Mouse (Mus musculus) heart, embryonic 12.5 days (tissue): ENCODE measurements around the gene Atp5mpl. TPM values are rescaled to one million over a fixed set of nuclear protein-coding genes. Genes with fewer than 3 reads are reported as not detected.

ENCODE experiments used
- ATAC-seq: fragments of 200-750 bp; cut with Nextera tagmentation; 2 replicates; pipeline ENCODE4 v1.8.0; 2017; ENCODE audit warnings: moderate TSS enrichment, moderate library complexity; ENCODE audit not compliant: insufficient number of reproducible peaks, low FRiP score
- H3K27ac ChIP-seq: fragments of 300-500 bp; sonication (generic); 2 replicates; pipeline ENCODE4 v1.5.1; 2016; ENCODE audit warnings: mild to moderate bottlenecking, moderate library complexity; ENCODE audit not compliant: poor library complexity, severe bottlenecking
- H3K27me3 ChIP-seq: fragments of 300-500 bp; sonication (generic); replicated peaks from 2 replicates; pipeline ENCODE4 v1.6.1; 2016; ENCODE audit warnings: mild to moderate bottlenecking, moderate library complexity
- H3K36me3 ChIP-seq: fragments of 300-500 bp; sonication (generic); 2 replicates; pipeline ENCODE4 v1.6.1; 2016; ENCODE audit warnings: mild to moderate bottlenecking, moderate library complexity
- H3K4me1 ChIP-seq: fragments of 300-500 bp; sonication (generic); replicated peaks from 2 replicates; pipeline ENCODE4 v1.6.1; 2016; ENCODE audit warnings: mild to moderate bottlenecking
- H3K4me2 ChIP-seq: fragments of 300-500 bp; sonication (generic); 2 replicates; pipeline ENCODE4 v1.6.1; 2016; ENCODE audit warnings: mild to moderate bottlenecking, moderate library complexity
- H3K4me3 ChIP-seq: fragments of 300-500 bp; sonication (generic); 2 replicates; pipeline ENCODE4 v1.5.1; 2016; ENCODE audit warnings: mild to moderate bottlenecking
- H3K9ac ChIP-seq: fragments of 300-500 bp; sonication (generic); 2 replicates; pipeline ENCODE4 v1.6.1; 2016; ENCODE audit warnings: mild to moderate bottlenecking, moderate library complexity
- H3K9me3 ChIP-seq: fragments of 300-500 bp; sonication (generic); replicated peaks from 2 replicates; pipeline ENCODE4 v1.6.1; 2016; ENCODE audit warnings: mild to moderate bottlenecking, moderate library complexity
- WGBS: fragments of 180-500 bp; shearing (Covaris S2); methylation state at CpG from one replicate; pipeline ENCODE4 v1.1.7; 2016; 5-methylcytosine and 5-hydroxymethylcytosine counted together
- polyA plus RNA-seq: library from polyadenylated mRNA; unstranded; fragments of >200 nt; fragmentation: Nextera tagmentation; extraction: Ambion mirVana; gene quantifications from 2 replicates; pipeline ENCODE4 v1.2.1, GENCODE M21; 2016

The Atp5mpl gene
- polyA plus RNA-seq, 1 experiment from 2014 or later, result 1,427 TPM

DNA sequence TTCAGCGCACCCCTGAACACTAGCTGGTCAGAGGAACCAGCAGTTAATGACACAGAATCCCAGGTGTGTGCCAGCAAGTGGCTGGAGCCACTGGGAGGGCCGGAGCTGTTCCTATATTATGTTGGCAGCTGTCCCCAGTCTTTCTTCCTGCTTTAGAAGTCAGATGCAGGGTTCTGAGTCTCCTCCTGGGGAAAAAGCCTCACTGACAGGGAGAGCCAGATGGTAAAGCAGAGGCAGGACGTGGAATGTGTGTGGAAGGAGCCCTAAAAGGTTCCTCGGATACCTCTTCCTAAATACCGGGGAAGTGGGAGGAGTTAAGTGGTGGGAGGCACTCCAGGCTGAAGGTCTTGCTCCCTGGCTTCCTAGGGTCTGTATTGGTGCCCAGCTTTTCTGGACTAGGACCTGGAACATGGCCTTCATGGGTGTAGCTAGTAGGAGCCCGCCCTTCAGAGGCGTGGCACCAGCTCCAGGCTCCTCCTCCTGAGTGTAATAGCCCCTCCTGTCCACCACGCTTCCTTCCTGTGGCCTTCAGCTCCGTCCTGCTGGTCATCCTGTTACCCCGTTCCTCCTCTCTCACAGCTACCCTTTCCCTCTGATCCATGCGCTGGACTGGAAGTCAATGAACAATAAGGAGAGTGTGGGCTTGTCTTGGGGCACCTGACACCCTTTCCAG lies 33.6 kb downstream of the Atp5mpl start:
- H3K4me1 ChIP-seq, result peaks cover 59% of the 10 kb centered on the region
- H3K4me3 ChIP-seq, result no peak overlapping the region
- no peaks in the 10 kb centered on the region for H3K36me3 ChIP-seq
- no peaks in the 10 kb centered on the region for H3K27me3 ChIP-seq
- no peaks in the 10 kb centered on the region for H3K9me3 ChIP-seq
- 0 out of 2 replicates have a peak overlapping the region, but pooled peaks have one; percentile 26 for H3K27ac ChIP-seq
- H3K9ac ChIP-seq, result no peak overlapping the region
- H3K4me2 ChIP-seq, result no peak overlapping the region
- WGBS, result 56% methylated on average over 11 of the region's 11 CpGs
- peak; percentile 72 for ATAC-seq

DNA sequence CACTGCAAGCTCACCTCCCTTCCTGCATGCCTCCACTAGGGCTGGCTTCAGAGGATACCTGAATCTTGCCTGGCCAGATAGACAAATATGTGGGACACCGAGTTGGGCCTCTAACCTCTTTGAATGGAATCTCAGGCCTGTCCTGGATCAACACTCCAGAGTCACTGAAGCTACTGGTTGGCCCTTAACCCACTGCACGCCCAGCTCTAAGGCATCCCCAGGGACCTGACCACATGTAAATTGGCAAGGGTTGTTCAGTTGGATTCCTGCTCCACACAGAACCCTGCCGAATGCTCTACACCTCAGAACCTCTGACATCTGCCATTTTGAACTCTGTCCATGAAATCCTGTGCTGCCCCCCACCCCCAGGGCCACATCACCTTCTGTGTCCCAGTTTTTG lies 34.3 kb downstream of the Atp5mpl start:
- 58% methylated on average over 3 of the region's 3 CpGs for WGBS
- no peak for ATAC-seq
- Histone ChIP-seq H3K27me3 (no peaks in the 10 kb centered on the region), H3K9me3 (no peaks in the 10 kb centered on the region), H3K4me2 (no peak overlapping the region), H3K9ac (no peak overlapping the region), H3K36me3 (no peaks in the 10 kb centered on the region), H3K4me1 (peaks cover 56% of the 10 kb centered on the region), H3K4me3 (no peak overlapping the region), H3K27ac (0 out of 2 replicates have a peak overlapping the region, but pooled peaks have one; percentile 26)

DNA sequence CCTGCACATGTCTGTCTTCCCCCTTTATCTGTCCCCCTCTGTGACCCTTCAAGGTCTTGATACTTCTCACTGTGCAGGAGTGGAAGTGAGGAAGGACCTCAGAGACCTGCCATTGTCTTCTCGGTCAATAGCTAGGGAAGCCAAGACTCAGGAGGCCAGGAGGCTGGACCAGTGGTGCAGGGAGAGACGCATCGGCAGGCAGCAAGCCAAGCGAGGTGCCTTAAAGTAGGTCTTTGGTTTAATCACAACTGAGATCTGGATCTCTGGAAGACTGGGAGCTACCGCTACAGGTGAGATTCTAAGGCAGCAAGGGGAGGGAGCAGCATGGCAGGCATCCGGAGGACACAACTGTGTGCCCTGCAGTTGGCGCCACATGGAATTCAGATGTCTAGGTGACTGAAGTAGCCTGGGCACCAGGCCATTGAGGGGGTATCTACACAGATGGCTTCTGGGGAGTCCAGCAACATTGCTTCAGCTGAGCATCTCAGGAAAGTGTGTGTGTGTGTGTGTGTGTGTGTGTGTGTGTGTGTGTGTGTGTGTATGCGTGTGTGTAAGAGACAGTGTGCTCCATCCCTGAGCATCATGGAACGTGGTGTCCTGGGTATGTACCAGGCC lies 35.3 kb downstream of the Atp5mpl start:
- no peak overlapping the region for H3K27ac ChIP-seq
- H3K9me3 ChIP-seq, result no peaks in the 10 kb centered on the region
- H3K27me3 ChIP-seq, result no peaks in the 10 kb centered on the region
- no peak for ATAC-seq
- no peak overlapping the region for H3K4me2 ChIP-seq
- no peaks in the 10 kb centered on the region for H3K36me3 ChIP-seq
- H3K4me1 ChIP-seq, result peaks cover 54% of the 10 kb centered on the region
- WGBS, result 84% methylated on average over 9 of the region's 9 CpGs
- H3K4me3 ChIP-seq, result no peak overlapping the region
- H3K9ac ChIP-seq, result no peak overlapping the region

DNA sequence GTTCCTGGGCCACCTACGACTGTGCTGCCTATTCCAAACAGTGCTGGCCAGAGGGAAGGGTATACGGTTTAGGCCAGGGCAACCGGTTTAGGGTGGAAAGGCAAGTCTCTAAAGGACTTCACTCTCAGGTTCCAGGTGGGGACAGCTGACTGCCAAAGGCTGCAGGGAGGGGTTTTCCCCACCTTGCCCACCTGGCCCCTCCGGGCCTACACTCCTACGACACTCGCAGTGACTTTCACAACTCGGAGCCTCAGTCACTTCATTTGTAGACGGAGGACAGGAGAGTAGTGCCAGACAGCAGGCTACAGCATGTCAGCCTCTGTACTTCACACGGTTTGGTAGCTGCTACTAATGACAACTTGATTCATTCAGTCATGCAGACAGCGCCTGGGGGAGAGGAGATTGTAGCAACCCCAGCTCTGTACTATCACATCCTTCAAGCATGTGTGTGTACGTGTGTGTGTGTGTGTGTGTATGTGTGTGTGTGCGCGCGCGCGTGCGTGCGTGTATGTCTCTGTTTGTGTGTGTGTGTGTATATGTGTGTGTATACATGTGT lies 38.3 kb downstream of the Atp5mpl start:
- Histone ChIP-seq H3K27me3 (no peaks in the 10 kb centered on the region), H3K36me3 (no peaks in the 10 kb centered on the region), H3K9me3 (no peaks in the 10 kb centered on the region), H3K9ac (no peak overlapping the region), H3K4me3 (no peak overlapping the region), H3K4me2 (no peak overlapping the region), H3K27ac (no peak overlapping the region), H3K4me1 (peaks cover 42% of the 10 kb centered on the region)
- 78% methylated on average over 18 of the region's 18 CpGs for WGBS
- no peak for ATAC-seq

DNA sequence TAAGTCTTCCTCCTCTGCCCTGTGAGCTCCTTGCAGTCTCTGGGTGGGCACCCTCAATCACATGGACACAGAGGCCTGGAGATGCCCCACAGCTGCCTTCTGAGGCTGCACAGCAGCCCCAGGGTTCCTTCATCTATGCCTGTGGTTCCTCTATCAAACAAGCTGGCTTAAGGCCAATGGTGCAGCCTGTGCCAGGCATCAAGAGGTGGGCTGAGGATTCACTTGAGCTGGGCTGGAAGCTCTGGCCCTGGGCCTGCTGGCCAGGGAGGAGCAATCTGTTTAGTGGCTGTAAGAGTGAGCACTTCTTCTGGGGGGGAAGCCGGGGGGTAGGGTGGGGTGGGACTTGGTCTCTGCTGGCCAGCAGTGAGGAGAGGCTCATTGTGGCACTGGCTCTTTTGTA lies 39.4 kb downstream of the Atp5mpl start:
- ATAC-seq, result peak; percentile 49; the same call in 1 of the 2 replicates
- Histone ChIP-seq H3K4me3 (no peak overlapping the region), H3K4me2 (no peak overlapping the region), H3K9ac (no peak overlapping the region), H3K4me1 (peaks cover 31% of the 10 kb centered on the region), H3K27me3 (no peaks in the 10 kb centered on the region), H3K36me3 (no peaks in the 10 kb centered on the region), H3K9me3 (no peaks in the 10 kb centered on the region), H3K27ac (0 out of 2 replicates have a peak overlapping the region, but pooled peaks have one; percentile 4)
- WGBS, result 62% methylated on average over 1 of the region's 1 CpGs

DNA sequence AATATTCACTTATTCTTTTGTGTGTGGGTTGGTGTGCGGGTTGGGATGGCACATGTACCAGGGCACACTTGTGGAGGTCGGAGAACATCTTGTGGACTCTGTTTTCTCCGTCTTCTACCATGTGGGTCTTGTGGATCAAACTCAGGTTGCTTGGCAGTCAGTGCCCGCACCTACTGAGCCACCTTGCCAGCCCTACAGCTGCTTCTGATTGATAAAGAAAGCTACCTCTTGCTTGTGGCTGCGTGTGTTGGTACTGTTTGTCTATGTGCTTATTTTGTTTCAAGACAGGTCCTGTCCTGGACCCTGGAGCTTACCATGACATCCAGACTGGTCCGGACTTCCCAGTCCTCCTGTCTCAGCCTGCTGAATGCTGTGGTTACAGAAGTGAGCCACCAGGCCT lies 43.7 kb downstream of the Atp5mpl start:
- Histone ChIP-seq H3K9ac (no peak overlapping the region), H3K4me1 (peaks cover 25% of the 10 kb centered on the region), H3K4me3 (no peak overlapping the region), H3K27me3 (0 out of 2 replicates have a peak, but pooled peaks cover 4% of the 10 kb centered on the region), H3K9me3 (no peaks in the 10 kb centered on the region), H3K4me2 (no peak overlapping the region), H3K27ac (no peak overlapping the region), H3K36me3 (no peaks in the 10 kb centered on the region)
- WGBS, result 83% methylated on average over 6 of the region's 6 CpGs
- ATAC-seq, result no peak

DNA sequence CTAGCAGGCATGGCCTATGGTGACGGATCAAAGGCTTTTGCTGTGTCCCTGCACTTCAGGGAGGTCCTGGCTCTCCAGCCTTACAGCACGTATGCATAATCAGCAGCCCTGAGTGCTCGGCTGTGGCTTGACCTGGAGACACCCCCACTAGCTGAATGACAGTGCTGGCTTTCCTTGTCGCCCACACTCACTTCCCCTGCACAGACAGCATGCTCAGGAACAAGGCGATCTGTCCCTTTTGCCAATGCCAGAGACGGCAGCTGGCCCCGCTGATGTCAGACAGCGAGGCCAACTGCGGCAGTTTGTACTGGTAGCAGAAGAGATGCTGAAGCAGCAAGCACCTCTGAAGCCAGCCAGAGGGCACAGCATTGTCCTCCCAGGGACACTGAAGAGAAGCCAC lies 46.7 kb downstream of the Atp5mpl start:
- Histone ChIP-seq H3K4me1 (peaks cover 27% of the 10 kb centered on the region), H3K27ac (no peak overlapping the region), H3K27me3 (0 out of 2 replicates have a peak, but pooled peaks cover 4% of the 10 kb centered on the region), H3K4me2 (no peak overlapping the region), H3K36me3 (no peaks in the 10 kb centered on the region), H3K9me3 (no peaks in the 10 kb centered on the region), H3K4me3 (no peak overlapping the region), H3K9ac (peak overlapping the region; percentile 33; the same call in 1 of the 2 replicates)
- 25% methylated on average over 9 of the region's 9 CpGs for WGBS
- no peak for ATAC-seq

DNA sequence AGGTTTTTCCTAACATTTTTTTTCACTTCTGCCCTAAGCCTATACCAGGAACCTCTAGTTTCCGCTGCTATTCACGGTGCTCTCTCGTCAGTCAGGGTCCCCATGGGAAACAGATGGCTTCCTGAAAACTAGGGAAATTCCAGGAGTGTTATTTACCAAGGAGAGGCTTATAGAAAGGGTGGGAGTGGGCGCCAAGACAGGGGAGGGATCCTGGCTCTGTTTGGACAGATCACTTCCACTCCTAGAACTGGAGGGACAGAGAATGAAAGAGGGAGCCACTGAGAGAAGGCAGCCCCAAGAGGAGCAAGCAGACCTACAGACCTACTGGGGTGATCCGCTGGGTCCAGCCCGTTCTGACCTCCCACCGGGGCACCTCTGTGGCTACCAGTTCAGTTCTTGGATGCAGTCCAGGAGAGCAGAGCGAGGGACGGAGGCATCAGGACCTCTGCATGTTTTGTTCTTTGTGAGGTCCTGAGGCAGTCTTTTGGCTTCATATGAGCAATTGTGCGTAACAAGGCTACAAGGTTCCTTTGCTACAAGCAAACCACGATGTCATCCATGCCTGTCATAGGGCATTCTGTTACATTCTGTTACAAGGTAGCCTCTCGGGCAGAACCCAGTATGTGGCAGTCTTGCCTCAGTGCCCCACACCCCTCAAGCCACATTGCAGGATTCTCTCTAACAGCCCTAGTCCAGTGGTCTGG lies 50.1 kb downstream of the Atp5mpl start:
- no peak for ATAC-seq
- WGBS, result 43% methylated on average over 12 of the region's 12 CpGs
- H3K36me3 ChIP-seq, result no peaks in the 10 kb centered on the region
- peak overlapping the region; percentile 63; the same call in 1 of the 2 replicates for H3K27ac ChIP-seq
- peaks cover 32% of the 10 kb centered on the region for H3K4me1 ChIP-seq
- no peak overlapping the region for H3K4me2 ChIP-seq
- no peak overlapping the region for H3K9ac ChIP-seq
- H3K4me3 ChIP-seq, result no peak overlapping the region
- 0 out of 2 replicates have a peak, but pooled peaks cover 4% of the 10 kb centered on the region for H3K27me3 ChIP-seq
- H3K9me3 ChIP-seq, result no peaks in the 10 kb centered on the region

DNA sequence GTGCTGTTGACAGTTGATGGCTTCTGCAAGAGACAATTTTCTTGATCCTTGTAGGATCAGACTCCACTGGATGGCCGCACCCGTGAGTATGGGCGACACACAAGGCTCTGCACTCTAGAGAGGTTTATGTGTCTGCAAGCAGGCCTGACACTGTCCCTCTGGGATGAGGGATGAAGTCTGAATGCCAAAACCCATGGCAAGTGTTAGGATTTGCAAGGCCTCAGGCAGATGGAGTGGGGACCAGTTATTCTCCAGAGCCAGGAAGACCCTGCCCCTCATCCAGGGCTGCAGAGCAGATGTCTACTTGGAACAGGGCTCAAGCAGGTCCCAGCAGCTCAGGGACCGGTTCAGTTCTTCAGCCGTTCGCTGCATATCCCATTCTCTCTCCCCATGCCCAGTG lies 51.0 kb downstream of the Atp5mpl start:
- H3K9ac ChIP-seq, result no peak overlapping the region
- H3K4me1 ChIP-seq, result peaks cover 32% of the 10 kb centered on the region
- 88% methylated on average over 6 of the region's 6 CpGs for WGBS
- peak overlapping the region; percentile 17; the same call in 1 of the 2 replicates for H3K27ac ChIP-seq
- H3K9me3 ChIP-seq, result no peaks in the 10 kb centered on the region
- ATAC-seq, result no peak
- H3K36me3 ChIP-seq, result no peaks in the 10 kb centered on the region
- no peak overlapping the region for H3K4me2 ChIP-seq
- H3K4me3 ChIP-seq, result no peak overlapping the region
- 0 out of 2 replicates have a peak, but pooled peaks cover 4% of the 10 kb centered on the region for H3K27me3 ChIP-seq

DNA sequence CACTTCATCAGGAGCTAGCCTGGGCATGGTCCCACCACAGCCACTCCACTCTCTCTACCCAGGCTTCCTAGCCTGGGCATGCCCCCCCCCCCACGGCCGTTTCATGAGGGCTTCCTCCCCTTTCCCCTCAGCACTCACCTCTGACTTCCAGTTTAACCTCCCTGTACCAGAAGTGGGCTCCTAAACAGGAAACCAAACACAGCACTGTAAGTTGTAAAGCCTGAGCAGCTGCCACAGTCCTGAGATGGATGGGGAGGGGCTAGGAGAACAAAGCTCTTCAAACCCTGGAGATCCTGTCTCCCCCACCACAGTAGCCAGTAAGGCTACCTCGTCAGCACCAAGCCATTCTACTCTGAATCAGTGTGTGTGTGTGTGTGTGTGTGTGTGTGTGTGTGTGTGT lies 52.7 kb downstream of the Atp5mpl start:
- Histone ChIP-seq H3K9ac (no peak overlapping the region), H3K27ac (peak overlapping the region; percentile 16; the same call in 1 of the 2 replicates), H3K4me1 (peaks cover 21% of the 10 kb centered on the region; the same call in 1 of the 2 replicates), H3K4me3 (no peak overlapping the region), H3K9me3 (no peaks in the 10 kb centered on the region), H3K27me3 (peaks cover 6% of the 10 kb centered on the region; the same call in 1 of the 2 replicates), H3K36me3 (no peaks in the 10 kb centered on the region), H3K4me2 (no peak overlapping the region)
- ATAC-seq, result no peak
- WGBS, result 18% methylated on average over 3 of the region's 3 CpGs

DNA sequence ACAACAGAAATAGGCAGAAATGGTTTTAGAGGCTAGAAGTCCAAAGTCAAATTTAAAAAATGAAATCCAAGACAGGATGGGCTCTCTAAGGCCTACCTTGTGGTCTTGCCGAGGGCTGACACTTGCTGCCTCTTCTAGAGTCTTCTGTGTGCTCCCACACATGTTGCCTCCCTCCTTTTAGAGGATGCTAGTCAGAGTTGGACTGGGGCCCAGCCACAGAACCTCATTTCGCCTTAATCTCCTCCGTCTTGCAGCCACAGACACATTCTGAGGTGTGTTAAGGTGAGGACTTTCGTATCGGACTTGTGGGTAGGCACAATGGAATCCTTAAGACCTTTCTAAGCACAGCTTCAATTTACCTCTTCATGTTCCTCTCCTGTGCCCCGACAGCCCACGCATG lies 54.0 kb downstream of the Atp5mpl start:
- Histone ChIP-seq H3K4me2 (no peak overlapping the region), H3K27ac (no peak overlapping the region), H3K9me3 (no peaks in the 10 kb centered on the region), H3K4me3 (no peak overlapping the region), H3K9ac (no peak overlapping the region), H3K36me3 (no peaks in the 10 kb centered on the region), H3K4me1 (peaks cover 27% of the 10 kb centered on the region; the same call in 1 of the 2 replicates), H3K27me3 (peaks cover 5% of the 10 kb centered on the region; the same call in 1 of the 2 replicates)
- ATAC-seq, result no peak
- WGBS, result 86% methylated on average over 7 of the region's 7 CpGs
